Mouse (Mus musculus) left cerebral cortex, adult 8-10 months (tissue): ENCODE results near the gene Wipf1. TPM values are rescaled to one million over a fixed set of nuclear protein-coding genes. Genes with fewer than 3 reads are reported as not detected.

Experiments
- DNase-seq, 2 experiments: peaks; one replicate each; pipeline ENCODE4 v3.0.0; 2022; ENCODE audit warnings: low spot score in 2 of 2
- total RNA-seq, 4 experiments: library from RNA; stranded (reverse); gene quantifications; 2 replicates each; pipeline ENCODE4 v1.2.4; 2022

Gene Wipf1
- total RNA-seq, 4 experiments from 2014 or later = 9.3 to 16.6 (median 12.8) TPM

DNA sequence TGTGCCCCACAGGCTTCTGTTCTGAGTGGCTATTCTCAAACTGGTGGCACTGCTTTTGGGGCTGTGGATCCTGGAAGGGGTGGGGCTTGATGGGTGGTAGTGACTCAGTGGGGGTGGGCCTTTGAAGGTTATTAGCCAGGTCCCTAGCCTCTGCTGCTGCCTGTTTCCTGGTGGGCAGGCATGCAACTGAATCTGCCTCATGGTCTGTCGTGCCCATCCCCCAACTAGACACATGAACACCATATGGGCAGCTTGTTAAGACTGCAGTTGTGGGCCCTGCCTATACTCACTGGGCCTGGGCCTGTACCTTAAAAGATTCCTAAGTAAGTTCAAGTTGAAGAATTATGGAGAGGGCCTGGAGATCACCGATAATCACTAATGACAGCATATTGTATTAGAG lies 16.0 kb upstream of the Wipf1 start:
- no peak for DNase-seq

DNA sequence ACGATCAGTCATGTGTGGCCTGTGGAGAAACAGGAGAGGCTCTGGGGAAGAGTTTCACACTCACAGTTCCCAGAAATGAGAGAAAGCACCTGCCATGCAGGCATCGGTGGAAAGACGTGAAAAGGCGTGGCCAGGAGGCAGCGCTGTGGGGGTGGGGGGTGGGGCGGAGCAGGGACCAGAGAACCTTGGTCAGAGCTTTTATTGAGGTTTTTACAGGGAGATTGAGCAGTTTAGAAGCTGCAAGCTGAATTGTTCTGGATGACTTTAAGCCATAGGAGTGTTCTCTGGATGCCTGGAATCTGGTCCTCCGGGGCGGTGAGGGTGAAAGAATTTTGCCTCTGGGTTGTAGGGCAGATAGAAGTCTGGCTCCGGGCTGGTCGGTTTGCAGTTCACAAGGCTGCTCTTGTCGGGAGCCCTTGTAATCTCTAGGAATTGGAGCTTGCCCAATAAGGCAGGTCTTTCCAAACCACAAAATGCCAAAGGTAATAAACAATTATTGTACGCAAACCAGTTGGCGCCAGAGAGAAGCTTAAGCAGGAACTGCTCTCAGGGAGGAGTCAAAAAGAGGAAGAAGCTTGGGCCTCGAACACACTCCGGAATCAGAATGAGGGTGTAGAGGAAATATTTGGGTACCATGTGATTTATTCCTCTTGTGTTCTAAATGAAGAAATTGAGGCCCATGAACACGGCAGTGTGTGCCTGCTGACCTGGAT lies 11.1 kb upstream of the Wipf1 start:
- no peak for DNase-seq

DNA sequence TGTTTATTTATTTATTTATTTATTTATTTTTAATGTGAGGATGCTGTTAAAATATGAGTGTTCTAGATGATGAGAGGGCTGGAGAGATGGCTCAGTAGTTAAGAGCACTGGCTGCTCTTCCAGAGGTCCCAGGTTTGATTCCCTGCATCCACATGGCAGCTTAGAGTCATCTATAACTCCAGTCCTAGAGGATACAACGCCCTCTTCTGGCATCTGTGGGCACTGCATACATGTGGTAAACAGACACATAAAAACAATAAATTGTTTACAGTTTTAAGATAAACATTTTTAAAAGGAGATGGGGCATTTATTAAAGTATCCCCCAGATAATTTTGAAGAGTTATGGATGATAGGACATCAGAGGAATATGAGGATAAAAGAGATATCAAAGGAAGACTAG lies 10.2 kb upstream of the Wipf1 start:
- DNase-seq = no peak

DNA sequence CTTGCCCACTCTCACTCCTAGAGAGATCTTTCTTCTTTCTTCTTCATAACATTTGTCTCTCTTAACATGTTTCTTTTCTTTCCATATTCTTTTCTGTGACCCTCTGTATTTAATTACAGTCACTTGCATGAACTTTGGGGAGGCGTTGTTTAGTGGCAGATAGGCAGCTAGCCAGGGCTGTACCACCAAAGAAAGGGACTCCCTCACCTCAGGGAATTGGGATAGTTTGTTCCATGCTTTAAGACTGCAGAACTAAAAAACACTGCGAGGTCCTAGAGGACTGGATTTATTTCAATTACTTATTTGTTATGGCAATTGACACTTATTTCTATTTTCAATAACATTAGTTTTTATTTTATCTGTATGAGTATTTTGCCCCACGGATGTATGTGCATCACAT lies 9.6 kb upstream of the Wipf1 start:
- DNase-seq = no peak

DNA sequence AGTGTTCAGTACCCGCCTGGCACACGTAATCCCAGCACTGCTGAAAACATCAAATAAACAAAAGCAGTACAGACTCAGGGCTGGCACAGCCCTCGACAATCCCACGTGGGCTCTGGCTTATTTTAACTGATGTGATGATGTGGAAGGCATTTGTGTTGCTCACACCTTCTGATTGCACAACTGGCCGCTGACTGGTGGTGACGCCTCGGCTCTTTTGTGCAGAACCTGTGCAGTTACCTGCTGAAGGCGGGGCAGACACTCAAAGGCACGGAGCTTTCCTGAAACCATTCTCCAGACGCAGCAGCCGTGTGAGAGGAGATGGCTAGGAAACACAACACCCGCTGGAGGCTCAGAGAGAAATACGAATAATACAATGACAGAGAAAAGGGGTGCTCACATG lies 9.1 kb upstream of the Wipf1 start:
- DNase-seq = no peak

DNA sequence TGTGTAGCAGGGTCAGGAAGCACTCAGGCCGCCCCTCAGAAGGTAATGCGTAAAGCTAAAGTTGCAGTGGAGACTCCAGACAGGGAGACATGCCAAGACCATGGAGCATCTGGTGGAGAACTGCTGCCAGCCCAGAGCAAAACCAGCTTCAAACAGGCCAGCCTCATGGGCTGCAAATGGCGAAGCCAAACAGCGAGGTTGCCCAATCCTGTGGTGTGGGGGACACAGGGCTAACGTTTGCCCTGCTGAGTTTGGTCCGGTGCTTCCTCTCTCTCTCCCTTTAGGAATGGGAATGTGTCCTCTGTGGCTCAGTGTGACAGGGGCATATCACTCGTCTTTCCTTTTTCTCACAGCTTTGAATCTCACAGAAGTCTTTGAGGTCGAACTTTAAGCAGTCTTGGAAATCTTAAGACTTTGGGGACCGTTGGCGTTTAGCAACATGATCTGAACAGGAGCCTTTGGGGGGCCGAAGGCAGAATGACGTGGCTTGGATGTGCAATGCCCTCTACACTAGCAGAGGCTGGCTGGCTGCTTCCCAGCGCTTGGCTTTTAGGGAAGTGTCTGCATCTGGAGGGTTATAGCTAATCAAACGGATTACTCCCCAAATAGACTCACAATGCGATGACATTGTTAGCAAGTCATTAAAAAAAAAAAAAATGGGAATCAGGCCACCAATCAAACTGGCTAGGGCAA lies 6.7 kb upstream of the Wipf1 start:
- no peak for DNase-seq

DNA sequence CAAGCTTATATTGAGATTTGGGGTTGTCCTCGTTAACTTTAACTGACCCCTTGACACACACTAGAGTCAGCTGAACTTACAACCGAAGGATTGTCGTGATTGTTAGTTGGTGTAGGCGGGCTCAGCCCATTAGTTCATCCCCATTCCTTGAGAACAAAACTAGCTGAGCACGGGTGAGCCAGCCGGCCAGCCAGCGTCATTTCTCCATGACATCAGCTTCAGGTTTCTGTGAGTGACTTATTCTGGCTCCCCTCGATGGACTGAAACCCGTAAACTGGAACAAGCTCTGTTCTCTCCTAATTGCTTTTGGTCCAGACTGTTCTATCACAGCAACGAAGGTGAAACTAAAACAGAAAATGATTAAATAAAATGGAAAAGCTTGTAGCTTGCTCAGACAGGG lies 5.2 kb upstream of the Wipf1 start:
- DNase-seq = no peak

DNA sequence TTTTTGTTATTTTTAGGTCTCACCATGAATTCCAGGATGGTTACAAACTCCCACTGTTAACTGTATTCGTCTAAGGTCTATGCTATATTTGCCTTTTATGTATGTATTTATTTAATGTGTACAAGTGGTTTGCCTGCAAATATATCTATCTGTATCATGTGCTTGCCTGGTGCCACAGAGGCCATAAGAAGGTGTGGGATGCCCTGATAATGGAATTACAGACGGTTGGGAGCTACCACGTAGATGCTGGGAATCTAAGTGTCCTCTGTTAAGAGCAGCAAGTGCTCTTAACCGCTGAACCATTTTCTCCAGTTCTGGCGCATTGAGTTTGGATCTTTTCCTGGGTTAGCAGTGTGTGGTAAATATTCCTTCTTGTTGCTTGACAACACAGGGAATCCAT lies 953 bp upstream of the Wipf1 start:
- no peak for DNase-seq

DNA sequence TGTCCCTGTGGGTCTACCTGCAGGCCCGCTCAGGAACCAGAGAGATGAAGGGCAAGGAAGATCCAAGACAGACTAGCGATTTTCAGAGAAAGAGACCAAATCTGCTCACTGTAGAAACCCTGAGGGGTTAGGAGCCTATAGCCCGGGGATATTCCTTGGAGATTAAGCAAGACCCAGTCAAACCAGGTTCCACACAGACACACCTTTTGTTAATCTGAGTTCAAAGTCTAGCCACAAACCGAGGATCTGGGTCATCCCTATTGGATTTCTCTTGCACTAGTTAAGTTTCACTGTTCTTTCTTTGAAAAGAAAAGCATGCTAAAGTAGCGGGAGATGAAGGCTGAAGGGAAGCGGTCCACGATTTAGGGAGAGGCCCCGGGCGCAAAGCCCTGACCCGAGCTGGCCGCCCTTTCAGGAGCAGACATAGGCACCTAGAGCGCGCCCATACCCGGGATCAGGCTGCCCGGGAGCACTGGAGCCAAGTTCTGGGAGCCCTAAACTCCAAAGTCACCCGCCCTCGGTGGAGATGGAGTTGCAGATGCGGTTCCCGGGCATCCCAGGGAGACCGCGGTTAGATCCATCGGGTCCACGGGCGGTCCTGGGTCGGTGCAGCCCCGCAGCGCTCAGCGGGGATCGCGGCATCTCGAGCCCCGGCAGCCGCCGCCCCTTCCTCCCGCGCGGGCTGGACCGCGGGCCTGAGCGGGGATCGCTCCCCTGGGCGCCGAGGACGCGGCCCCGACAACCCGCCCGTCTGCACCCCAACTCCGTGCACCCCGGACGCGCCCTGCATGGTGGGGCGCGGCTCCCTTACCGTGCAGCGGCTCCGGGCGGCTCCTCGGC lies 798 bp downstream of the Wipf1 start:
- DNase-seq = peak in 1 of 2 experiments; percentile 18

DNA sequence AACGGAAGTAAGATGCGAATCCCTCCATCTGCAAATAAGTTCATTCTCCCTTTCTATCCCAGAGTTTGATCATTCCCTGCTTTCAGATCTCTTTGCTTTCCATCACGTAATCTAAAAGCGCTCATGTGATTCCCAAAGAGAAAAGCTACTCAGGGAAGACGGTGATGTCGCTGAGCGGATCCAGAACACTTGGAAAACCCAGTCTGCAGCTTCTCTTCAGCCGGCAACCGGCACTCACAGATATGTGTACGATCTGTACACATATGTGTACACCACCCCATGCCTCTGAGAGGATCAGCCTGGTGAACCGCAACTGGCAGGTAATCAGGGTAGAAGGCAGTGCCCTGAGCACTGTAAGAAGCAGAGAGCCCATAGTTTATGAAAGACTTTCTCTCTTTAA lies 1.6 kb downstream of the Wipf1 start:
- DNase-seq = no peak

DNA sequence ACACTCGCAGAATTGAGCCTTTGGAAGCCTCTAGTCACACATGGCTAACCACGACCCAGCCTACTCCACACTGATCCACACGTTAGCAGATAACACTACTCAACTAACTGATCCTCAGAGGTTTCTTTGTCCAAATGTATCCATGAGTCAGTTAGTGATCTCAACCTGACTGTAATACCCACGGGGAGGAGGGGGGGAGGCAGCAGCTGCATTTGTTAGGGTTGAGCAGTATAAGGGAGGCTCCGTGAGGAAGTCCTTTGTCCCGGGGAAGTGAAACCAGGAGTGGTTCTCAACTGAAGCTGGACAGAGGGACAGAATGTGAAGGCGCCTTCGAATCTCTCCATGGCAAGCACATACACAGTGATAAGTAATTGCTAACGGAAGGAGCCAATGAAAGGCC lies 2.8 kb downstream of the Wipf1 start:
- no peak for DNase-seq

DNA sequence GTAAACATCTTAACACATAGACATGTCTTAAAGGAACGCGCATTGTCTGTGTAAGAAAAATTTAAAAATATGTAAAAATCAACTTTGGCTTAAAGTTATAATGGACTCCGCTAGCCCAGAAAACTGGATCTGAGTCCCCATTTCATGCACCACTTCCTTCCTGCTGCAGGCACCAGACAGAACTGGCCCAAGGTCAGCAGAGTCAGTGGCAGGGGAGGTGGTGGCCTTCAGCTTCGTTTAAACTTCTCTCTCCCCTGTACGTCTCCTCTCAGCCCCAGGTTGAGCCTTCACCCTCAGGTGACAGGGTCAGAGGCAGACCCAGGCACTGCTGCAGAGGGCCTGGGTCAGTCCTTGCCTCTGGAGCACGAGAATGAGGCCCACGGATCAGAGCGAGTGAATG lies 6.6 kb downstream of the Wipf1 start:
- DNase-seq = no peak

DNA sequence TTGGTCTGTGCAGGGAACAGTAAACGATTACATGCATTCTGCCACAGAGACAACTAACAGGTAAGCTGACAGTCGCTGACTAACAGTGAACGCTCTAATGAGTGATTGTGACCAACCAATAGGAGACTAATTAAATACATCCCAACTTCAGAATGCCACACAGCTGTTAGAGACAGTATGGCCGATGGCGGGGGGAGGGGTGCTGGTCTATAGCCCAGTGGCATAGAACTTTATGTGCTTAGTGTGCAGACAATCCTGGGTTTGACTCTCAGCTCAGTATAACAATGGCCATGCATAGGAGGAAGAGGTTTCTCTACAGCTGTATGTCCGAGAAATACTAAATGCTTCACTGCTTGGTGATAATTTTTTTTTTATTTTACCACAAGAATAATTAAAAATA lies 7.2 kb downstream of the Wipf1 start:
- DNase-seq = no peak

DNA sequence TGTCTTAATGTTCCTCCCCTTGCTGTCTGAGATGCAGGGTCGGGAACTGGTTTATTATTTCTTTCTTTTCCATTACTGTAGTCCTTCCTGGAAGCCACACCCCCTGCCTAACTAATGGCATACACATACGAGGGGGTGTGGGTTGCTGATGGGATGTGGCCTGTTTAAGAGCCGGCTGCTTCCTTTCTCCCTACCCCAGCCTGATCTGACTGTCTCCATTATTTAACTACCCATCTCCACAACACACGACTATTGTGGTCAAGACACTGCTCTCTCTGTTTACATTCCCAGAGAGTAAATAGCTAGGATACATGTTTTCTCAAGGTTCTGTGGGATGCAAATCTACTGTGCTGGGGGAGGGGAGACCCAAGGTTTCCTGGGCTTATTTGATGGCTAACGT lies 7.8 kb downstream of the Wipf1 start:
- DNase-seq = no peak

DNA sequence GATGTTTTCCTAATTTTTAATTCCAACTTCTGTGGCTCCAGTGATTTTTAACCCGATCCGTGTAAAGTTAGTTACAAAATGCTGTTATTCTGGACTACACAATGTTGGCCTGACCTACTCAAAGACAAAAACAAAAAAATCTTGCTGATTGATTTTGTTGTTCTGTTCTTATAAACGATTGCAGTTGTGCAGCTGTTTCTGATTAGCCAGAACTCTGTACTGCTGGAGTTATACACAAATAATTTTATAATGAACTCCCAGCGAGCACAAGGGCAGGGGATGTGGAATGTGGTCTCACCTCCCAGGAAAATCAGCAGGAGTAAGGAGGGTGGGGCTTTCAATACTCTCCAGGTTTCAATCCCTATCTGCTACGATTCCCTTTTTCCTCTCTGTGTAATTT lies 10.6 kb downstream of the Wipf1 start:
- no peak for DNase-seq

DNA sequence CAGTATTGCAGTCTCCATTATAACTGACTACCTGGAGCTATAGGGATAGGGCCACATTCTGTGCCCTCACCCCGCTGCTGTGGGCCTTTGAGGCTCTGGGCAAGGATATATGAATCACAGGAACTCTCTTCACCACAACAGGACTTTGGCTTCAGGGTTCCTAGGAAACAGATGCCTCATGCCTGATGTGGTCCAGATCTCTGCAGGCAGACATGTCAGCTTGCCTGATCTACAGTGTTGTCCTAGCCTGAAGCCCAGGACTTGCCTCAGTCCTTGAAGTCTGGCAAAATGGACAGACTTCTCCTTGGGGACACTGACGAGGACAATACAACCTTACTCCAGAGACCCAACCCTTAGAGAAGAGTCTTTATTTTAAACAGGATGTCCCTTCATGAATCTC lies 11.2 kb downstream of the Wipf1 start:
- no peak for DNase-seq

DNA sequence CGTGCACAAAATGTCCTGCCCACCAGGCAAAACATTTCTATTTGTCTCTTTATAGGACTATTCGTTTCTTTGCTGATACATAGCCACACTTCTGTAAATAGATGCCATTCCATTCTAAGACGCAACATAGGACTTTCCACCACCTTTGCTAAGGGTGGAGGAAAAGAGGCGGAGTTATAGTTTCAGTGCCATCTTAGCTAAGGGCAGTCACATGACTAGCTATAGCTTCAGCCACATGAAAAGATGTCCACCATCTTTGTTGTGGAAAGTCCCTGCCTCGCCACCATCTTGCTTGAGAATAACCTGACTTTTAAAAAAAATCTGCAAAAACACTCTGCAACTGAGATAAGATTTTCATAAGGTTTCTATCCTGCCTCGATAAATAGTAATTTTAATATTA lies 15.4 kb downstream of the Wipf1 start:
- no peak for DNase-seq

DNA sequence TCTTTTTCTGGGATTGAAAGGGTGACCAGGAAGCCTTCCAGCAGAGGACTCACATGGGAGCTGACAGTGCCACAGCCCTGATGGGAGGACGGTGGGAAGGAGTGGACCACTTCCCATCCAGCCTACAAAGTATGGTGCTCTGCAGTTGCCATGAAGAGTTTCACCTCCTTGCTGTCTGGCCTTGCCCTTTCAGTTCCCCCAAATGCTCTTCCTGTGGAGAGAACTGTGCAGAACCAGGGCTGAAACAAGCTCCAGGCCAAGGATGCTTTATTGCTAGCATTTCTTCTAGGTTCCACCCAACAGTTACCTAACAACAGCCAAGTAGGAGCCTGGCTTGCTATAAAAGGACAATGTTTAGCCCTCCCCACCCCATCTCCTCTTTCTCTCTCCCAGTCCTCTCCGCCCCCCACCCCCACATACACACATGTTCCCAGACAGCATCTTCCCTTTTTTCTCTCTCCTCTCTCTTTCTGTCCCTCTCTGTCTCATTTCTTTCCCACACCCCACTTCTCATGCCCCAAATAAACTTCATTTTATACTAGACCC lies 16.3 kb downstream of the Wipf1 start:
- no peak for DNase-seq

DNA sequence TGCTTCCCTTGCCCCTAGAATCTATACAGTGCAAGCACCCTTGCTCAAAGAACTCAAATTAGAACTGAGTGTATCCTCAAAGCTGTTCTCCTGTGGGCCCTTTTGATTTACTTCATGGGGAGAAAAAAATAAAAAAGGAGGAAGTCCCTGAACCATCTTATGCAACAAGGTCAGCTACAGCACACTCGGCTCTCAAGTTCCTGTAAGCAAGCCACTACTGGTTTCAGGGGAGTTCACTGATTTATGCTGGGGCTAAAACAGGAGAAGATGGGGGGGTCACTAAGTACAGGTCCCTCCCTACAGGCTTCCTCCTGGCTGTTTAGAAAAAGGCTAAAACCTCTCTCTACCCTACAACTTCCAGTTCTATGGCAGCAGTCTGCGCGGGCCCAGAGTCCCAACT lies 17.5 kb downstream of the Wipf1 start:
- DNase-seq = no peak

DNA sequence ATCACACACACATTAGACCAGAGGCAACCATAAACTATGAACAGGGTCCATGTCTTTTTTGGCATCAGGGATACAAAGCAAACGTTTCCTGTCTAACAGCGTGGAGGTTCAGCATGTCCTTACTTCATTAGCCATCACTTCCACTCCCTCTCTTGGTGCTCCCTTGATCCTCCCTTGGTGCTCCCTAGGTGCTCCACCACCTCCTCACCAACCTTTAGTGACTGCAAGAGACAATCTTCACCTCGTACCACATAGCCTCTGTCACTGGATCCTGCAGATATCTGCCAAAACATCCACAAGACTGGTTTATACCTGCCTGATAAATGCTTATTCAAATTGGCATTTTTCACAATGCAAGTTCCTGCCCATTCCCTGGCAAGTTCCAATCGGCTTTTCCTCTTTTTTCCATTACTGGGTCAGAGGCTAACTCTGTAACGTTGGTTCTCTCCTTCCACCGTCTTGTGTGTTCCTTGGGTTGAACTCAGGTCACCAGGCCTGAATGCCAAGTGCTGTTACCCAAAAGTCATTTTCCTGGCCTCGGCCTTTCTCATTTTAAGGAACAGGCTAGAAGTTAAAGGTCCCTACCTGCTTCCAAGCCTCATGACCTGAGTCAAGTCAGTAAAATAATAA lies 18.7 kb downstream of the Wipf1 start:
- no peak for DNase-seq

DNA sequence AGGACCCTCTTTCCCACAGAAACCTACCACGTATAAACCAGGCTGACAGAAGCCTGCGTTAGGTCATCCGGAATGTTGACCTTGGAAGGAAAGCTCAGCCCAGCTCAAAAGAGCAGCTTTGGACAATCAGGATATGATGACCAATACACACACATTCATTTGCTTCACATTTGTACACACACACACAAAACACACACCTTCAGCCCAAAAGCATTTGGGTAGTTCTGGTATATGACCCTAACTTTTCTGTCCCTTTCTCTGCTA lies 19.6 kb downstream of the Wipf1 start:
- DNase-seq = no peak
